Mouse (Mus musculus) heart, postnatal 0 days (tissue): ENCODE measurements at regions not wholly inside any gene's neighbourhood (a gene's known extent, or its start where the extent isn't known, plus 50 kb on each side); places are given as distances from the start of the nearest gene placed in this dataset.

Experiments
- CTCF ChIP-seq: IDR thresholded peaks from 2 replicates; pipeline ENCODE4 v1.5.1; 2016; ENCODE audit warnings: antibody characterized with exemption, control low read depth, low read depth
- EP300 ChIP-seq: IDR thresholded peaks from 2 replicates; pipeline ENCODE4 v1.6.1; 2016; ENCODE audit warnings: antibody characterized with exemption, low read depth

GRCm38 (mm10) chr11:34995515-34995914 is 125.5 kb upstream of the Slit3 start:
- TF ChIP-seq CTCF (no peak), EP300 (no peak)
